Mouse (Mus musculus) forebrain, embryonic 14.5 days (tissue): Measurements from ENCODE around the gene Kdm7a. TPM values are rescaled to one million over a fixed set of nuclear protein-coding genes. Genes with fewer than 3 reads are reported as not detected.

ENCODE experiments used
- ATAC-seq: fragments of 200-750 bp; cut with Nextera tagmentation; 2 replicates; pipeline ENCODE4 v1.8.0; 2017; ENCODE audit warnings: mild to moderate bottlenecking, moderate library complexity
- DNase-seq: peaks from one replicate; pipeline ENCODE4 v3.0.0-alpha.2; 2015; ENCODE audit warnings: low spot score
- H3K27ac ChIP-seq: fragments of 300-500 bp; sonication (generic); 2 replicates; pipeline ENCODE4 v1.5.1; 2014; ENCODE audit warnings: low read depth, mild to moderate bottlenecking, control low read depth, low read length, moderate library complexity
- H3K27me3 ChIP-seq: fragments of 300-500 bp; sonication (generic); replicated peaks from 2 replicates; pipeline ENCODE4 v1.6.1; 2014; ENCODE audit warnings: low read length, control low read depth, mixed read lengths; ENCODE audit not compliant: control insufficient read depth, insufficient read depth
- H3K36me3 ChIP-seq: fragments of 300-500 bp; sonication (generic); 2 replicates; pipeline ENCODE4 v1.6.1; 2014; ENCODE audit warnings: low read length, control low read depth; ENCODE audit not compliant: control insufficient read depth, insufficient read depth
- H3K4me1 ChIP-seq: fragments of 300-500 bp; sonication (generic); 2 replicates; pipeline ENCODE4 v1.6.1; 2014; ENCODE audit warnings: antibody characterized with exemption, low read length, control low read depth; ENCODE audit not compliant: control insufficient read depth, insufficient read depth
- H3K4me2 ChIP-seq: fragments of 300-500 bp; sonication (generic); 2 replicates; pipeline ENCODE4 v1.6.1; 2014; ENCODE audit warnings: mild to moderate bottlenecking, control low read depth, low read length
- H3K4me3 ChIP-seq: fragments of 300-500 bp; sonication (generic); 2 replicates; pipeline ENCODE4 v1.5.1; 2014; ENCODE audit warnings: low read depth, low read length, control low read depth
- H3K9ac ChIP-seq: fragments of 300-500 bp; sonication (generic); 2 replicates; pipeline ENCODE4 v1.6.1; 2014; ENCODE audit warnings: mild to moderate bottlenecking, low read length, control low read depth, moderate library complexity
- H3K9me3 ChIP-seq: fragments of 300-500 bp; sonication (generic); replicated peaks from 2 replicates; pipeline ENCODE4 v1.6.1; 2016; ENCODE audit warnings: low read length, control low read depth, mixed read lengths; ENCODE audit not compliant: control insufficient read depth
- WGBS: fragments of 180-500 bp; shearing (Covaris S2); extraction: QIAGEN DNeasy Blood & Tissue Kit; methylation state at CpG from one replicate; pipeline ENCODE4 v1.1.7; 2014; 5-methylcytosine and 5-hydroxymethylcytosine counted together
- polyA plus RNA-seq: library from polyadenylated mRNA; unstranded; fragments of >200 nt; fragmentation: Nextera tagmentation; extraction: Ambion mirVana; gene quantifications from 2 replicates; pipeline ENCODE4 v1.2.1, GENCODE M21; 2014

The Kdm7a gene
- polyA plus RNA-seq, 1 experiment from 2014 or later, result 4.7 TPM

GRCm38 (mm10) chr6:39193006-39193405 lies 13.6 kb downstream of the Kdm7a start:
- Histone ChIP-seq H3K36me3 (no peaks in the 10 kb centered on the region), H3K4me3 (no peak overlapping the region), H3K9me3 (no peaks in the 10 kb centered on the region), H3K27ac (no peak overlapping the region), H3K9ac (no peak overlapping the region), H3K27me3 (no peaks in the 10 kb centered on the region), H3K4me1 (no peaks in the 10 kb centered on the region), H3K4me2 (no peak overlapping the region)
- ATAC-seq (no peak), DNase-seq (no peak)
- WGBS, result 85% methylated on average over 5 of the region's 5 CpGs

GRCm38 (mm10) chr6:39191518-39191917 lies 15.1 kb downstream of the Kdm7a start:
- 96% methylated on average over 2 of the region's 2 CpGs for WGBS
- H3K4me3 ChIP-seq, result no peak overlapping the region

GRCm38 (mm10) chr6:39187227-39187626 lies 19.4 kb downstream of the Kdm7a start:
- Histone ChIP-seq H3K27ac (no peak overlapping the region), H3K4me2 (no peak overlapping the region), H3K4me1 (no peaks in the 10 kb centered on the region), H3K36me3 (no peaks in the 10 kb centered on the region), H3K27me3 (no peaks in the 10 kb centered on the region), H3K9me3 (peaks cover 3% of the 10 kb centered on the region; the same call in 1 of the 2 replicates), H3K4me3 (no peak overlapping the region), H3K9ac (no peak overlapping the region)
- DNase-seq (peak; percentile 29), ATAC-seq (no peak)
- 38% methylated on average over 2 of the region's 2 CpGs for WGBS

More at GRCm38 (mm10) chr6:39191518-39191917, 15.1 kb downstream of the Kdm7a start:
- H3K9me3 ChIP-seq, result no peaks in the 10 kb centered on the region
- no peak overlapping the region for H3K4me2 ChIP-seq
- H3K9ac ChIP-seq, result no peak overlapping the region
- H3K4me1 ChIP-seq, result no peaks in the 10 kb centered on the region
- no peak overlapping the region for H3K27ac ChIP-seq
- no peaks in the 10 kb centered on the region for H3K27me3 ChIP-seq
- no peaks in the 10 kb centered on the region for H3K36me3 ChIP-seq
- DNase-seq, result no peak
- ATAC-seq, result no peak

DNA sequence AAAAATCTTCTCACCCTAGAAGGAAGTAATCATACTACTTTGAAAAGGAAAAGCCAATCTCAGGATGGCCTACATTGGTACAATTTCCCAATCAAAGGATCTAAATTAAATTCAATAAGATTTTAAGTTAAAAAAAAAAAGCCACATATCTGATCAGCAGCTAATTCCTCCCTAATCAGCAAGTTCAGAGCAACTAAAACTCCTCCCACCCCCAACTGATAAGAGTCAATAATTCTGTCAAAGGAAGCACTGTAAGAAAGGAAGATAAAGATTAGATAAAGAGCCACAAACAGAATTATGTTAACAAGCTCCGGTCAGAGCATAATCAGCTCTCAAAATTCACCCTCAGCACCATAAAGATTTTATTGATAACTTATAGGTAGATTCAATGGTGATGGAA lies 37.5 kb downstream of the Kdm7a start:
- 93% methylated on average over 1 of the region's 1 CpGs for WGBS
- H3K4me2 ChIP-seq, result no peak overlapping the region
- H3K4me1 ChIP-seq, result no peaks in the 10 kb centered on the region
- no peak overlapping the region for H3K27ac ChIP-seq
- H3K4me3 ChIP-seq, result no peak overlapping the region
- H3K27me3 ChIP-seq, result no peaks in the 10 kb centered on the region
- DNase-seq, result no peak
- no peak for ATAC-seq
- no peaks in the 10 kb centered on the region for H3K9me3 ChIP-seq
- no peak overlapping the region for H3K9ac ChIP-seq
- peaks cover 14% of the 10 kb centered on the region for H3K36me3 ChIP-seq

- DNase-seq (no peak), ATAC-seq (no peak)
- Histone ChIP-seq H3K4me1 (no peaks in the 10 kb centered on the region), H3K9ac (no peak overlapping the region), H3K27me3 (no peaks in the 10 kb centered on the region), H3K36me3 (peaks cover 22% of the 10 kb centered on the region), H3K27ac (no peak overlapping the region), H3K9me3 (no peaks in the 10 kb centered on the region), H3K4me3 (no peak overlapping the region), H3K4me2 (no peak overlapping the region)
- 96% methylated on average over 1 of the region's 1 CpGs for WGBS
Observed at GRCm38 (mm10) chr6:39164891-39165290, 41.7 kb downstream of the Kdm7a start.

GRCm38 (mm10) chr6:39161975-39162374 lies 44.6 kb downstream of the Kdm7a start:
- 97% methylated on average over 6 of the region's 6 CpGs for WGBS
- Histone ChIP-seq H3K4me1 (no peaks in the 10 kb centered on the region), H3K4me2 (no peak overlapping the region), H3K9ac (no peak overlapping the region), H3K9me3 (no peaks in the 10 kb centered on the region), H3K36me3 (peaks cover 22% of the 10 kb centered on the region), H3K27me3 (no peaks in the 10 kb centered on the region), H3K4me3 (no peak overlapping the region), H3K27ac (no peak overlapping the region)
- ATAC-seq, result no peak
- no peak for DNase-seq

GRCm38 (mm10) chr6:39146041-39146440 lies 60.5 kb downstream of the Kdm7a start:
- H3K4me1 ChIP-seq, result no peaks in the 10 kb centered on the region
- H3K36me3 ChIP-seq, result peaks cover 71% of the 10 kb centered on the region
- ATAC-seq (no peak), DNase-seq (peak; percentile 56)
- WGBS, result 58% methylated on average over 6 of the region's 6 CpGs
- H3K4me2 ChIP-seq, result no peak overlapping the region
- no peaks in the 10 kb centered on the region for H3K9me3 ChIP-seq
- H3K27ac ChIP-seq, result no peak overlapping the region
- H3K27me3 ChIP-seq, result no peaks in the 10 kb centered on the region
- H3K9ac ChIP-seq, result no peak overlapping the region
- H3K4me3 ChIP-seq, result no peak overlapping the region

DNA sequence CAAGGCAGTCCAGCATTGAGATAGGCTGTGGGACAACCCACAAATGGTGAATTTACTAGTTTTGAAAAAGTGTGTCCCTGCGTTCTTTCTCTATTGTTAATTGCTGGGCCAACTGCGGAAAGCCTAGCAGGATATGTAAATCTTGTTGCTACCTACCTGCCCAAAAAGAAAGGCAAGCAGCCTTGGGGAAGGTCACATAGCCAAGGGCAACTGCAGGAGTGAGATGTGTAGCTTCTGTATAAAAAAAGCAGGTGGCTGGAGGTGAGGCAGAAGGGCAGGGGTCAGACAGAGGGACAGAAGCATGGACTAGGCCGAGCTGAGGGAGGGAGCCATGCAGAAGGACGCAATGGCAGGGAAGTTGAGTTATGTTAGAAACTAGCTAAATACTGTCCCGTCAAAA lies 74.0 kb downstream of the Kdm7a start:
- H3K4me2 ChIP-seq, result no peak overlapping the region
- WGBS, result 66% methylated on average over 5 of the region's 5 CpGs
- H3K4me1 ChIP-seq, result no peaks in the 10 kb centered on the region
- no peak for ATAC-seq
- no peak for DNase-seq
- H3K36me3 ChIP-seq, result peaks cover 16% of the 10 kb centered on the region
- H3K9ac ChIP-seq, result no peak overlapping the region
- no peak overlapping the region for H3K4me3 ChIP-seq
- H3K27me3 ChIP-seq, result no peaks in the 10 kb centered on the region
- no peak overlapping the region for H3K27ac ChIP-seq
- peaks cover 2% of the 10 kb centered on the region; the same call in 1 of the 2 replicates for H3K9me3 ChIP-seq

- 39% methylated on average over 4 of the region's 4 CpGs for WGBS
- H3K9ac ChIP-seq, result no peak overlapping the region
- peaks cover 16% of the 10 kb centered on the region for H3K36me3 ChIP-seq
- ATAC-seq (no peak), DNase-seq (no peak)
- H3K4me3 ChIP-seq, result no peak overlapping the region
- no peak overlapping the region for H3K4me2 ChIP-seq
- H3K27me3 ChIP-seq, result no peaks in the 10 kb centered on the region
- no peak overlapping the region for H3K27ac ChIP-seq
- H3K9me3 ChIP-seq, result peaks cover 4% of the 10 kb centered on the region; the same call in 1 of the 2 replicates
- H3K4me1 ChIP-seq, result no peaks in the 10 kb centered on the region
Observed at GRCm38 (mm10) chr6:39131480-39131879, 75.1 kb downstream of the Kdm7a start.
